Mouse (Mus musculus): ENCODE data around the gene Gm11007.
"Not testable (repeated sequence)": the region's sequence is repeated elsewhere in the genome, so short reads cannot be mapped to it uniquely, and the experiment has no call there.

Gm11007 gene

GRCm38 (mm10) chr2:175643678-175644077 is at the start of gene Gm11007:
Gene Gm11007, plus strand, starts transcription at chr2:175643978.
- DNase-seq (ENCODE audit: extremely low read depth, low read depth, low spot score), result not testable (repeated sequence)

All from fat pad, adult 2 months (tissue).